Mouse (Mus musculus): ENCODE measurements around the gene Taf13. TPM values are rescaled to one million over a fixed set of nuclear protein-coding genes. Genes with fewer than 3 reads are reported as not detected.

The Taf13 gene
- total RNA-seq (2014; fragmentation: Nextera tagmentation) (14.3 and 14.4 TPM in 2 replicates), total RNA-seq (2017) (21.6 and 22.2 TPM in 2 replicates), polyA plus RNA-seq (2012) (0.39 and 1.1 TPM in 2 replicates)

GRCm38 (mm10) chr3:108571443-108572294 is at the start of gene Taf13:
Taf13 (plus strand) TSS chr3:108571698.
- Histone ChIP-seq H3K4me1 (ENCODE audit: insufficient read depth, low read depth, low read length) (peaks cover 22% of the 10 kb centered on the region), H3K36me3 (replicated peaks) (peaks cover 12% of the 10 kb centered on the region), H3K4me3 (ENCODE audit: low read depth, low read length) (peak within 1 kb of the TSS; percentile 76), H3K27me3 (ENCODE audit: insufficient read depth, low read length) (peaks cover 8% of the 10 kb centered on the region), H3K9me3 (replicated peaks) (no peaks in the 10 kb centered on the region)
- TF ChIP-seq GATA1 (IDR thresholded peaks at IDR 0.05; ENCODE audit: borderline replicate concordance, low read length) (no peak), POLR2AphosphoS5 (IDR thresholded peaks at IDR 0.05; ENCODE audit: insufficient replicate concordance, low read depth, low read length) (peak; percentile 90)
- peak; percentile 99 for ATAC-seq (ENCODE audit: extremely low read depth, insufficient number of reproducible peaks, low FRiP score, poor library complexity, severe bottlenecking)
- peak; percentile 88 for DNase-seq (ENCODE audit: low spot score)

GRCm38 (mm10) chr3:108523415-108523814 is 48.1 kb upstream of the Taf13 start:
- ATAC-seq (ENCODE audit: extremely low read depth, insufficient number of reproducible peaks, low FRiP score, poor library complexity, severe bottlenecking), result no peak
- Histone ChIP-seq H3K27me3 (ENCODE audit: insufficient read depth, low read length) (0 out of 2 replicates have a peak, but pooled peaks cover 3% of the 10 kb centered on the region), H3K4me3 (ENCODE audit: low read depth, low read length) (no peak overlapping the region), H3K36me3 (replicated peaks) (no peaks in the 10 kb centered on the region), H3K9me3 (replicated peaks) (peaks cover under 1% of the 10 kb centered on the region; the same call in 1 of the 2 replicates), H3K4me1 (ENCODE audit: insufficient read depth, low read depth, low read length) (no peaks in the 10 kb centered on the region)
- TF ChIP-seq TAL1 (conservative IDR thresholded peaks at IDR 0.05; ENCODE audit: low read depth, low read length) (no peak), GATA1 (IDR thresholded peaks at IDR 0.05; ENCODE audit: borderline replicate concordance, low read length) (no peak), CTCF (IDR thresholded peaks at IDR 0.05; ENCODE audit: low read depth, low read length) (no peak)
- no peak for DNase-seq (ENCODE audit: low spot score)

GRCm38 (mm10) chr3:108528489-108528888 is 43.0 kb upstream of the Taf13 start:
- Histone ChIP-seq H3K4me1 (ENCODE audit: insufficient read depth, low read depth, low read length) (no peaks in the 10 kb centered on the region), H3K9me3 (replicated peaks) (peaks cover 3% of the 10 kb centered on the region; the same call in 1 of the 2 replicates), H3K4me3 (ENCODE audit: low read depth, low read length) (no peak overlapping the region), H3K27me3 (ENCODE audit: insufficient read depth, low read length) (peaks cover 21% of the 10 kb centered on the region; the same call in 1 of the 2 replicates), H3K36me3 (replicated peaks) (no peaks in the 10 kb centered on the region)
- ATAC-seq (ENCODE audit: extremely low read depth, insufficient number of reproducible peaks, low FRiP score, poor library complexity, severe bottlenecking), result no peak
- no peak for DNase-seq (ENCODE audit: low spot score)
- TF ChIP-seq POLR2AphosphoS5 (IDR thresholded peaks at IDR 0.05; ENCODE audit: insufficient replicate concordance, low read depth, low read length) (no peak), GATA1 (IDR thresholded peaks at IDR 0.05; ENCODE audit: borderline replicate concordance, low read length) (no peak), CTCF (IDR thresholded peaks at IDR 0.05; ENCODE audit: low read depth, low read length) (no peak), GATA2 (IDR thresholded peaks at IDR 0.05; ENCODE audit: borderline replicate concordance, low read depth, low read length) (no peak), TAL1 (conservative IDR thresholded peaks at IDR 0.05; ENCODE audit: low read depth, low read length) (no peak)

- Histone ChIP-seq H3K36me3 (replicated peaks) (no peaks in the 10 kb centered on the region), H3K4me1 (ENCODE audit: insufficient read depth, low read depth, low read length) (peaks cover 10% of the 10 kb centered on the region), H3K27me3 (ENCODE audit: insufficient read depth, low read length) (peaks cover 44% of the 10 kb centered on the region), H3K9me3 (replicated peaks) (peaks cover 3% of the 10 kb centered on the region; the same call in 1 of the 2 replicates), H3K4me3 (ENCODE audit: low read depth, low read length) (no peak overlapping the region)
- ATAC-seq (ENCODE audit: extremely low read depth, insufficient number of reproducible peaks, low FRiP score, poor library complexity, severe bottlenecking), result no peak
- no peak for DNase-seq (ENCODE audit: low spot score)
- no peak for TF ChIP-seq TAL1 (conservative IDR thresholded peaks at IDR 0.05; ENCODE audit: low read depth, low read length)
- TF ChIP-seq GATA2 (IDR thresholded peaks at IDR 0.05; ENCODE audit: borderline replicate concordance, low read depth, low read length), result no peak
- no peak for TF ChIP-seq POLR2AphosphoS5 (IDR thresholded peaks at IDR 0.05; ENCODE audit: insufficient replicate concordance, low read depth, low read length)
- TF ChIP-seq GATA1 (IDR thresholded peaks at IDR 0.05; ENCODE audit: borderline replicate concordance, low read length), result no peak
- TF ChIP-seq CTCF (IDR thresholded peaks at IDR 0.05; ENCODE audit: low read depth, low read length), result no peak
These were observed 38.2 kb upstream of the Taf13 start for GRCm38 (mm10) chr3:108533114-108533885.

- ATAC-seq (ENCODE audit: extremely low read depth, insufficient number of reproducible peaks, low FRiP score, poor library complexity, severe bottlenecking), result no peak
- H3K4me3 ChIP-seq (ENCODE audit: low read depth, low read length), result no peak within 1 kb of the TSS
- H3K27me3 ChIP-seq (ENCODE audit: insufficient read depth, low read length), result peaks cover 47% of the 10 kb centered on the region
- no peaks in the 10 kb centered on the region for H3K9me3 ChIP-seq (replicated peaks)
- H3K4me1 ChIP-seq (ENCODE audit: insufficient read depth, low read depth, low read length), result peaks cover 10% of the 10 kb centered on the region
- no peaks in the 10 kb centered on the region for H3K36me3 ChIP-seq (replicated peaks)
- no peak for TF ChIP-seq POLR2AphosphoS5 (IDR thresholded peaks at IDR 0.05; ENCODE audit: insufficient replicate concordance, low read depth, low read length)
- no peak for TF ChIP-seq CTCF (IDR thresholded peaks at IDR 0.05; ENCODE audit: low read depth, low read length)
- TF ChIP-seq TAL1 (conservative IDR thresholded peaks at IDR 0.05; ENCODE audit: low read depth, low read length), result no peak
- TF ChIP-seq GATA1 (IDR thresholded peaks at IDR 0.05; ENCODE audit: borderline replicate concordance, low read length), result no peak
- no peak for TF ChIP-seq GATA2 (IDR thresholded peaks at IDR 0.05; ENCODE audit: borderline replicate concordance, low read depth, low read length)
- DNase-seq (ENCODE audit: low spot score), result no peak
These were observed 37.5 kb upstream of the Taf13 start, which contains the start of gene 1700013F07Rik for GRCm38 (mm10) chr3:108533951-108534350. 1700013F07Rik (plus strand) TSS chr3:108534150.
